Mouse (Mus musculus): Measurements from ENCODE around the gene Stard9. TPM values are rescaled to one million over a fixed set of nuclear protein-coding genes. Genes with fewer than 3 reads are reported as not detected.
"Not testable (repeated sequence)": the region's sequence is repeated elsewhere in the genome, so short reads cannot be mapped to it uniquely, and the experiment has no call there.

The Stard9 gene
- total RNA-seq, 2 experiments from 2014 or later: 1.8 to 2.3 TPM

GRCm38 (mm10) chr2:120652925-120653284, 24.0 kb downstream of the Stard9 start:
- no peak for DNase-seq (ENCODE audit: low spot score)

- no peak for DNase-seq (ENCODE audit: low spot score)
Measured at GRCm38 (mm10) chr2:120654693-120655092, 25.8 kb downstream of the Stard9 start.

GRCm38 (mm10) chr2:120655905-120656304, 27.0 kb downstream of the Stard9 start:
- no peak for DNase-seq (ENCODE audit: low spot score)

- DNase-seq (ENCODE audit: low spot score): no peak
Measured at GRCm38 (mm10) chr2:120656711-120657110, 27.8 kb downstream of the Stard9 start.

- no peak for DNase-seq (ENCODE audit: low spot score)
Measured at GRCm38 (mm10) chr2:120658486-120658885, 29.6 kb downstream of the Stard9 start.

GRCm38 (mm10) chr2:120659318-120659717, 30.4 kb downstream of the Stard9 start:
- no peak for DNase-seq (ENCODE audit: low spot score)

GRCm38 (mm10) chr2:120660486-120661078, 31.7 kb downstream of the Stard9 start:
- DNase-seq (ENCODE audit: low spot score): no peak

- no peak for DNase-seq (ENCODE audit: low spot score)
Measured at GRCm38 (mm10) chr2:120662766-120663165, 33.8 kb downstream of the Stard9 start.

- no peak for DNase-seq (ENCODE audit: low spot score)
Measured at GRCm38 (mm10) chr2:120663491-120664154, 34.7 kb downstream of the Stard9 start.

GRCm38 (mm10) chr2:120667446-120667845, 38.5 kb downstream of the Stard9 start:
- DNase-seq (ENCODE audit: low spot score): no peak

GRCm38 (mm10) chr2:120670253-120670652, 41.3 kb downstream of the Stard9 start:
- DNase-seq (ENCODE audit: low spot score): no peak

- DNase-seq (ENCODE audit: low spot score): not testable (repeated sequence)
Measured at GRCm38 (mm10) chr2:120681151-120681550, 52.2 kb downstream of the Stard9 start.

- no peak for DNase-seq (ENCODE audit: low spot score)
Measured at GRCm38 (mm10) chr2:120697767-120698166, 68.8 kb downstream of the Stard9 start.

- no peak for DNase-seq (ENCODE audit: low spot score)
Measured at GRCm38 (mm10) chr2:120700379-120700885, 71.5 kb downstream of the Stard9 start.

- DNase-seq (ENCODE audit: low spot score): no peak
Measured at GRCm38 (mm10) chr2:120702675-120703074, 73.8 kb downstream of the Stard9 start.

- no peak for DNase-seq (ENCODE audit: low spot score)
Measured at GRCm38 (mm10) chr2:120707041-120707440, 78.1 kb downstream of the Stard9 start.

GRCm38 (mm10) chr2:120710154-120710553, 81.2 kb downstream of the Stard9 start:
- DNase-seq (ENCODE audit: low spot score): no peak

GRCm38 (mm10) chr2:120710948-120711347, 82.0 kb downstream of the Stard9 start:
- no peak for DNase-seq (ENCODE audit: low spot score)

- DNase-seq (ENCODE audit: low spot score): no peak
Measured at GRCm38 (mm10) chr2:120713441-120713840, 84.5 kb downstream of the Stard9 start.

- no peak for DNase-seq (ENCODE audit: low spot score)
Measured at GRCm38 (mm10) chr2:120718496-120718895, 89.6 kb downstream of the Stard9 start.

GRCm38 (mm10) chr2:120720821-120721220, 91.9 kb downstream of the Stard9 start:
- DNase-seq (ENCODE audit: low spot score): no peak

GRCm38 (mm10) chr2:120721911-120722310, 93.0 kb downstream of the Stard9 start:
- DNase-seq (ENCODE audit: low spot score): no peak

- no peak for DNase-seq (ENCODE audit: low spot score)
Measured at GRCm38 (mm10) chr2:120722491-120722890, 93.6 kb downstream of the Stard9 start.
